Mouse (Mus musculus) liver, postnatal 0 days (tissue): ENCODE measurements around the gene Fbxl4. TPM values are rescaled to one million over a fixed set of nuclear protein-coding genes. Genes with fewer than 3 reads are reported as not detected.

ENCODE experiments used
- ATAC-seq: fragments of 200-750 bp; cut with Nextera tagmentation; 2 replicates; pipeline ENCODE4 v1.8.0; 2017; ENCODE audit warnings: mild to moderate bottlenecking, moderate library complexity
- DNase-seq: peaks from one replicate; pipeline ENCODE4 v3.0.0-alpha.2; 2016
- H3K27ac ChIP-seq: fragments of 300-500 bp; sonication (generic); 2 replicates; pipeline ENCODE4 v1.5.1; 2014; ENCODE audit warnings: antibody characterized with exemption, moderate library complexity, mild to moderate bottlenecking, low read depth
- H3K27me3 ChIP-seq: fragments of 300-500 bp; sonication (generic); 2 replicates; pipeline ENCODE4 v1.6.1; 2014; ENCODE audit warnings: low read length, control low read depth, mixed read lengths; ENCODE audit not compliant: insufficient read depth
- H3K36me3 ChIP-seq: fragments of 300-500 bp; sonication (generic); replicated peaks from 2 replicates; pipeline ENCODE4 v1.6.1; 2014; ENCODE audit warnings: mild to moderate bottlenecking, control low read depth, low read length, moderate library complexity, mixed read lengths; ENCODE audit not compliant: insufficient read depth
- H3K4me1 ChIP-seq: fragments of 300-500 bp; sonication (generic); 2 replicates; pipeline ENCODE4 v1.6.1; 2014; ENCODE audit warnings: antibody characterized with exemption, mild to moderate bottlenecking, control low read depth; ENCODE audit not compliant: insufficient read depth
- H3K4me2 ChIP-seq: fragments of 300-500 bp; sonication (generic); 2 replicates; pipeline ENCODE4 v1.6.1; 2014; ENCODE audit warnings: low read depth, mild to moderate bottlenecking, low read length, moderate library complexity, mixed read lengths
- H3K4me3 ChIP-seq: fragments of 300-500 bp; sonication (generic); 2 replicates; pipeline ENCODE4 v1.5.1; 2014; ENCODE audit warnings: low read depth, low read length
- H3K9ac ChIP-seq: fragments of 300-500 bp; sonication (generic); replicated peaks from 2 replicates; pipeline ENCODE4 v1.6.1; 2014; ENCODE audit warnings: mild to moderate bottlenecking, moderate library complexity
- H3K9me3 ChIP-seq: fragments of 300-500 bp; sonication (generic); 2 replicates; pipeline ENCODE4 v1.6.1; 2016; ENCODE audit warnings: mild to moderate bottlenecking, control low read depth, low read length, mixed read lengths
- CTCF ChIP-seq: sonication (generic); IDR thresholded peaks from 2 replicates; pipeline ENCODE4 v1.5.1; 2016; ENCODE audit warnings: antibody characterized with exemption, low read depth
- EP300 ChIP-seq: IDR thresholded peaks from 2 replicates; pipeline ENCODE4 v1.6.1; 2016; ENCODE audit warnings: antibody characterized with exemption, low read depth, mild to moderate bottlenecking
- WGBS: fragments of 180-500 bp; shearing (Covaris S2); extraction: QIAGEN DNeasy Blood & Tissue Kit; methylation state at CpG from one replicate; pipeline ENCODE4 v1.1.7; 2014; ENCODE audit not compliant: insufficient replicate concordance; 5-methylcytosine and 5-hydroxymethylcytosine counted together
- polyA plus RNA-seq: library from polyadenylated mRNA; unstranded; fragments of >200 nt; fragmentation: Nextera tagmentation; extraction: Ambion mirVana; gene quantifications from 2 replicates; pipeline ENCODE4 v1.2.1, GENCODE M21; 2015

Fbxl4 gene
- polyA plus RNA-seq, 1 experiment from 2014 or later: 6.5 TPM

DNA sequence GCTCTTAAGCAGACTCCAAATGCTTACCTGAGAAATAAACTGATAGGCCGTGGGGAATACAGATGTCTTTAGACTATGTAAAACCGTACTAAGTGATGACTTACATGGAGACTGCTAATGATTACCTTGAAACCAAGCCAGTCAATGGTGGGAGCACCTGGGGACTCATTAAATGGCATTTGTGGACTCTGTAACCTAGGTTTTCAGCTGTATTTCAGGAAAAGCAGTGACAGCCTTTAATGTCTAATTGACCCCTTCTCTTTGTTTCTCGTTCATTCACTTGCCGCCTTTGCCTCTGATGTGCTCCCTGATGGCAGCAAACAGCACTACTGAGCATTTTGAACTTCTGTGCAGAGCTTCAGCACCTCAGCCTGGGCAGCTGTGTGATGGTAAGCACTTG is 65.1 kb downstream of the Fbxl4 start:
- Histone ChIP-seq H3K9ac (no peak overlapping the region), H3K4me3 (no peak overlapping the region), H3K4me1 (no peaks in the 10 kb centered on the region), H3K4me2 (no peak overlapping the region), H3K9me3 (no peaks in the 10 kb centered on the region), H3K36me3 (peaks cover 8% of the 10 kb centered on the region), H3K27ac (no peak overlapping the region), H3K27me3 (no peaks in the 10 kb centered on the region)
- DNase-seq: no peak
- ATAC-seq: no peak
- TF ChIP-seq CTCF: no peak
- no peak for TF ChIP-seq EP300
- WGBS: 82% methylated on average over 4 of the region's 4 CpGs

DNA sequence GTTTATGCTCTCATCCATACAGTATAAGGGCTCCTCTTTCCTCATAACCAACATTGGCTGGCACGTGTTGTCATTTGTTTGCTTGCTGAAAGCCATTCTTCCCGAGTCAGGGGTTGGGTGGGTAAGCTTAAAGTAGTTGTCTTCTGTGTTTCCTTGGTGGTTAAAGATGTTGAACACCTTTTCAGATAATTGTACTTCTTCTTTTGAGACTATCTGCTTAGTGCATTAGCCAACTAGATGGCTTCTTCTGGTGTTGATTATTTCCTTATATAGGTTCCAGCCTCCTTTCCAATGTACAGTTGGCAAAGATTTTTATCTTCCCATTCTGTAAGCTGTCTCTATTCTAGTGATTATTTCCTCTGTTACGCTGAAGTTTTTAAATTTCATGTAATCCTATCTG is 70.8 kb downstream of the Fbxl4 start:
- H3K9ac ChIP-seq: no peak overlapping the region
- DNase-seq (no peak), ATAC-seq (no peak)
- H3K4me2 ChIP-seq: no peak overlapping the region
- H3K4me1 ChIP-seq: no peaks in the 10 kb centered on the region
- WGBS: 80% methylated on average over 3 of the region's 3 CpGs
- no peak overlapping the region for H3K4me3 ChIP-seq
- H3K27me3 ChIP-seq: no peaks in the 10 kb centered on the region
- H3K36me3 ChIP-seq: peaks cover 8% of the 10 kb centered on the region
- H3K9me3 ChIP-seq: no peaks in the 10 kb centered on the region
- TF ChIP-seq CTCF (no peak), EP300 (no peak)
- no peak overlapping the region for H3K27ac ChIP-seq

DNA sequence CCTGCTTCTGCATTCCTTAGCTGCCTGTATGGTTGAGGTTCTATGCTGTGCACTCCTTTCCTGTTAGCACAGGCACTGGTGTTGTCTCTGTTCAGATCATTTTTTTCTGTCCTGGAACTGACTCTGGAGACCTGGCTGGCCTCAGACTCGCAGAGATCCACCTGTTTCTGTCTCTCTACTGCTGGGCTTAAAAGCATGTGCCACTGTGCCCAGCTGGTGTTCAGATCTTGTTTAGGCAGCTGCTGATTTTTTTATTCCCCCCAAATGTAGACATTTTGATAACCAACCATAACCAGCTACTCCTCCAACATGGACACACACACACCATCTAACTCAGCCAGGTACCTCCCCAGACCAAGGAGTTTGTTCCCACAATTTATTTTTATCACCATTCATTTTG is 112.2 kb downstream of the Fbxl4 start:
- no peaks in the 10 kb centered on the region for H3K9me3 ChIP-seq
- ATAC-seq (no peak), DNase-seq (no peak)
- H3K4me1 ChIP-seq: no peaks in the 10 kb centered on the region
- no peak overlapping the region for H3K9ac ChIP-seq
- H3K4me2 ChIP-seq: no peak overlapping the region
- H3K27ac ChIP-seq: no peak overlapping the region
- 67% methylated on average over 1 of the region's 1 CpGs for WGBS
- no peak for TF ChIP-seq CTCF
- no peak for TF ChIP-seq EP300
- H3K36me3 ChIP-seq: no peaks in the 10 kb centered on the region
- no peaks in the 10 kb centered on the region for H3K27me3 ChIP-seq
- H3K4me3 ChIP-seq: no peak overlapping the region

DNA sequence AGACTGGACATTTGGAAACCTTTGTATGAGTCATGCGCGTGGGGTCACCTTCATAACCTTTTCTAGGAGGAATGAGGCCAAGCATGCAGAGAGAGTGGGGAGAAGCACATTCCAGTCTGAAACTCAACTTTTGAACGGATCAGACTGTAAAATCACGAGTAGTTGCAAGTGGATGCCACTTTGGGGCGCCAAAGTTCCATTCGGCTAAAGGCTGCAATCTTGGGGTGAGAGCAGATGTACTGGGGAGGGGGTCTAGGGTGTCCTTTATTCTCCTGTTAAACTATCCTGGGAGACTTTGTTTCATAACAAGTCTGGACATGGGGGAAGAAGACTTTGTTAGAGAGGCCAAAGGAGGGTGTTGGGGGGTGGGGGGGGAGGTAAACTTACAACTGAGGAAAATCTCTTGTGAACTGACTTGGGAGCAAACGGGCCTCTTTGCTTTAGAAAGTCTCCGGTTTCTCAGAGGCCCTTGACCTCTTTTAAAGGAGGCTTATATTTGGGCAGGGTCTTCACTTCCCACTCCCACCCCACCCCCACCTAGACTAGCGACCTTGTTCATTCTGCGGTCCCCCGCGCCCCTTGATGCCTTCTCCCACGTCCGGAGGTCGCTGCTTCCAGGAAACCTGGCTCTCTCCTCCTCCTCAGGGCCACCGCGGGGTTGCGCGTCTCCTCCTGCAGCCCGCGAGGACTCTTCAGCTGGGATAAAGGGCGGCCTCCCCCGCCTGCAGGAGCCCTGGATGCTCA is 119.8 kb downstream of the Fbxl4 start:
- Histone ChIP-seq H3K9ac (no peak overlapping the region), H3K36me3 (no peaks in the 10 kb centered on the region), H3K4me3 (no peak overlapping the region; the same call in 1 of the 2 replicates), H3K27me3 (peaks cover 52% of the 10 kb centered on the region), H3K27ac (no peak overlapping the region), H3K4me1 (no peaks in the 10 kb centered on the region), H3K4me2 (no peak overlapping the region), H3K9me3 (no peaks in the 10 kb centered on the region)
- ATAC-seq (no peak), DNase-seq (peak; percentile 30)
- 2% methylated on average over 23 of the region's 23 CpGs for WGBS
- TF ChIP-seq CTCF (peak; percentile 71), EP300 (no peak)

DNA sequence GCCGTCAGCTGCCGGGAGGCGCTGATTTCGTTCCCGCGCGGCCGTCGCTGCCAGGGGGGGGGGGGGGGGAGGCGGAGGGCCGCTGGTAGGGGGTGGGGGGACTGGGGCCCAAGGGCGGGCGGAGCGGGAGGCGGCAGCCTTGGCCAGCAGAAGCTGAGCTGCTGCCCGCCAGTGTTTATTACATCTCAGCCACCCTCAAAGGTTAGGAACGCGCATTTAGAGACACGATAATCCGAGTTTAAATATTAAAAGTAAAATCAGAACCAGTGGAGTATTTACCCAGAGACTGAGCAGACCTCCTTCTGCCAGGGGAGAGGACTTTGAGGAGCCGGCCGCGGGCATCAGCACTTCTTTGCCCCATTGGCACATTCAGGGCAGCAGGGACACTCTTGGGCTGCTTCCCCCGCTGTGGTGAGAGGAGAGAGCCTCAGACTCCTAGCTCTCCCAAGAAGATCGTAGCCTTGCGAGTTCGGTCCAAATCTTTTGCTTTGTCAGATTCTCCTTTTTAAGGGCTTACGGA is 120.4 kb downstream of the Fbxl4 start:
- ATAC-seq: no peak
- Histone ChIP-seq H3K4me2 (no peak overlapping the region), H3K4me3 (no peak overlapping the region; the same call in 1 of the 2 replicates), H3K9ac (no peak overlapping the region), H3K9me3 (no peaks in the 10 kb centered on the region), H3K36me3 (no peaks in the 10 kb centered on the region), H3K27ac (no peak overlapping the region), H3K27me3 (peaks cover 57% of the 10 kb centered on the region), H3K4me1 (no peaks in the 10 kb centered on the region)
- DNase-seq: no peak
- WGBS: 2% methylated on average over 19 of the region's 28 CpGs
- TF ChIP-seq CTCF: no peak
- no peak for TF ChIP-seq EP300

DNA sequence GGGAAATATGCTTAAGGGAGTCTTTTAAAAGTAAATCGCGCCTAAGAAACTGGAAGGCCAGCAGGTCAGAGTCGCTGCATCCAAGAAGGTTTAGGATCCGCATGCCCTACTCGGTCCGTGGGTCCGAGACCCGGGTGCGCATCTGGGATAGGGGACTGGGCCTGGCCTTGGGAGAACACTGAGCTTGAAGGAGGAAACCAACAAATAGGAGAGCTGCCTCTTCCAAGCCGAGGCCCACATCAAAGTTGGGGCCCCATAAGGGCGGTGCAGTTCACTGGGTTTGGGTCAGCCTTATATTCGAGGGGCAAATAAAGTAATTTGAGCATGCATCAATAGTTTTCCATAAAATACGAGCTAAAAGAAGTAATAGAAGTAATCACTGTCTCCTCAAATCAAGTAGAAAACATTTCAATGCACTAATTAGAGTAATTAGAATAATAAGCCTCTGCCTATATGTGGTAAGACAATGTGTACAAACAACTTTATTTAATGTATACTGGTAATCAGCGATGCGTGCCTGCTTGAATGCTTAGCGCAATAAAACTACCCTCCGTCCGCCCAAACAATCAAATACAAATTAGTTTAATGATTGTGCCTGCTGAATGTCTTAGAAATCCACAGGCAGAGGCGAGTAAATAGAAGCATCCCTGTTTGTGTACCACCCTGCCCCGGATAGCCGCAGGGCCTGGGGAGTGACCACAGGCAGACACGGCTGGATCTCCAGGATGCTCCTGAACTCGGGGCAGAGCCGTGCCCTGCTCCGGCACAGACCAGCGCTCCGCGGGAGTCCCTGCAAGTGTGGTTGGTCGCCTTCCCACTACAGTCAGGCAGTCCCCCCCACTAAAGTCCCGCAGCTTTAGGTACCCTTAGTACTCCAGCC is 121.4 kb downstream of the Fbxl4 start:
- no peak overlapping the region for H3K9ac ChIP-seq
- DNase-seq: no peak
- no peaks in the 10 kb centered on the region for H3K9me3 ChIP-seq
- no peak overlapping the region for H3K4me2 ChIP-seq
- no peak overlapping the region for H3K27ac ChIP-seq
- H3K36me3 ChIP-seq: no peaks in the 10 kb centered on the region
- no peak for ATAC-seq
- H3K4me1 ChIP-seq: no peaks in the 10 kb centered on the region
- TF ChIP-seq CTCF: no peak
- no peak for TF ChIP-seq EP300
- WGBS: 3% methylated on average over 30 of the region's 30 CpGs
- H3K27me3 ChIP-seq: peaks cover 66% of the 10 kb centered on the region
- no peak overlapping the region for H3K4me3 ChIP-seq
